Mouse (Mus musculus) cerebellum, adult 2 months (tissue): ENCODE measurements around the gene Pla2g4d.

Source experiments
- CTCF ChIP-seq: fragments of 200-500 bp; IDR thresholded peaks from 2 replicates; pipeline ENCODE4 v1.5.1; 2011; ENCODE audit warnings: low read depth, mild to moderate bottlenecking, control low read depth, low read length, moderate library complexity, borderline replicate concordance; ENCODE audit not compliant: insufficient read depth
- POLR2A ChIP-seq: fragments of 200-500 bp; IDR thresholded peaks from 2 replicates; pipeline ENCODE4 v1.6.1; 2011; ENCODE audit warnings: low read length, control low read depth, borderline replicate concordance; ENCODE audit not compliant: insufficient read depth

GRCm38 (mm10) chr2:120312276-120312825 lies 23.4 kb upstream of the Pla2g4d start:
- TF ChIP-seq CTCF (no peak), POLR2A (no peak)
